Mouse (Mus musculus) forelimb bud, embryonic 11.5 days (tissue): ENCODE data around the gene Gm17019.
"Not testable (repeated sequence)": the region's sequence is repeated elsewhere in the genome, so short reads cannot be mapped to it uniquely, and the experiment has no call there.

Experiments
- DNase-seq: peaks from one replicate; pipeline ENCODE4 v3.0.0-alpha.2; 2012; ENCODE audit warnings: low read depth, low spot score

The Gm17019 gene

DNA sequence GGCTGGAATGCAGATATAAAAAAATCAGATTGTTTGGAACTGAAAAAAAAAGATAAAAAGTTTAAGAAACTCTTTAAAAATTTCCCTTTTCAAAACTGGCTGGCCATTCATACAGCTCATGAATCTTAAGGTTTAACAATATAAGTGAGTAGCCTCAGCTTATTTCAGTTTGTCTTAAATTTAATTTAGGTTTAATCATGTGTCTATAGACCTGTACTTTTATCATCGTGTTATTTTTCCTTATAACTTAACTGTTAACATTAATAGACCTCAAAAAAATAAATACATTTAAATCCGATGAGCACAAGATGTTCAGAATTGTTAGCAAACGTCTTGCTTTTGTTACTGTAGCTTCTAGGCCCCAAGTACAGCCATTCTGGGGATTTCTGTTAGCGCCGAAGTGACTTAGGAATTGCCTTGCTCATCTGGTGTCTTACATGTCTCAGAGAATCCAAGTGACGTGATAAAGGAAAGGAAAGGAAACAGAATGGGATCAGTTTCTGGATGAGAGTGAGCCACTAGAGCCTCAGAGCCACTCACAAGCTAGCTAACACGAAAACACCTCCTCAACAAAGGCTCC is 36.0 kb downstream of the Gm17019 start:
- DNase-seq, result not testable (repeated sequence)

DNA sequence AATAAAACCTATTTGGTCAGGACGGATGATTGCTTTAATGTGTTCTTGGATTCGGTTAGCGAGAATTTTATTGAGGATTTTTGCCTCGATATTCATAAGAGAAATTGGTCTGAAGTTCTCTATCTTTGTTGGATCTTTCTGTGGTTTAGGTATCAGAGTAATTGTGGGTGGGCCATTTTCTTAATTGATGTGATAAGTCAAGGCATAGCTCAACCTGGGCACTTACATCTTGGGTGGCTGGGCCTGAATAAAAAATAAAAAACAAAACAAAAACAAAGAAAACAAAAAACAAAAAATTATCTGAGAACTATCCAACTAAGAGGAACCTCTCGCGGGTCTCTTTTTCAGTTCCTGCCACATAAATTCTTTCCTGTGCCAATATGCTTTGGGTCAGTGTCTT is 38.7 kb downstream of the Gm17019 start:
- DNase-seq, result not testable (repeated sequence)

DNA sequence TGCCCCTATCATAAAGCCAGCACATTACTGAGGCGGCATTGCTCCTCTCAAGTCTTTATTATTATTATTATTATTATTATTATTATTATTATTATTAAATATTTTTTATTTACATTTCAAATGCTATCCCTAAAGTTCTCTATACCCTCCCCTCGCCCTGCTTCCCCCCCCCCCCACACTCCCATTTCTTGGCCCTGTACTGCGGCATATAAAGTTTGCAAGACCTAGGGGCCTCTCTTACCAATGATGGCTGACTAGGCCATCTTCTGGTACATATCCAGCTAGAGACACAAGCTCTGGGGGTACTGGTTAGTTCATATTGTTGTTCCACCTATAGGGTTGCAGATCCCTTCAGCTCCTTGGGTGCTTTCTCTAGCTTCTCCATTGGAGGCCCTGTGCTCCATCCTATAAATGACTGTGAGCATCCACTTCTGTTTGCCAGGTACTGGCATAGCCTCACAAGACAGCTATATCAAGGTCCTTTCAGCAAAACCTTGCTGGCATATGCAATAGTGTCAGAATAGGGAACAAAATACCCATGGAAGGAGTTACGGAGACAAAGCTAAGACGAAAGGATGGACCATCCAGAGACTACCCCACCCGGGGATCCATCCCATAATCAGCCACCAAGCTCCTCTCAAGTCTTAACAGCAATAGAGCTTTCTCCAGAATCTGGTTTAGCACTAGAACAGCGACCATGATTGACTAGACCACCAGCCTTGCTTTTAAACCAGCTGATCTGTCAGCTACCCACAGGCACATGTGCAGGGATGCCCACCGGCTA is 42.2 kb downstream of the Gm17019 start:
- not testable (repeated sequence) for DNase-seq

DNA sequence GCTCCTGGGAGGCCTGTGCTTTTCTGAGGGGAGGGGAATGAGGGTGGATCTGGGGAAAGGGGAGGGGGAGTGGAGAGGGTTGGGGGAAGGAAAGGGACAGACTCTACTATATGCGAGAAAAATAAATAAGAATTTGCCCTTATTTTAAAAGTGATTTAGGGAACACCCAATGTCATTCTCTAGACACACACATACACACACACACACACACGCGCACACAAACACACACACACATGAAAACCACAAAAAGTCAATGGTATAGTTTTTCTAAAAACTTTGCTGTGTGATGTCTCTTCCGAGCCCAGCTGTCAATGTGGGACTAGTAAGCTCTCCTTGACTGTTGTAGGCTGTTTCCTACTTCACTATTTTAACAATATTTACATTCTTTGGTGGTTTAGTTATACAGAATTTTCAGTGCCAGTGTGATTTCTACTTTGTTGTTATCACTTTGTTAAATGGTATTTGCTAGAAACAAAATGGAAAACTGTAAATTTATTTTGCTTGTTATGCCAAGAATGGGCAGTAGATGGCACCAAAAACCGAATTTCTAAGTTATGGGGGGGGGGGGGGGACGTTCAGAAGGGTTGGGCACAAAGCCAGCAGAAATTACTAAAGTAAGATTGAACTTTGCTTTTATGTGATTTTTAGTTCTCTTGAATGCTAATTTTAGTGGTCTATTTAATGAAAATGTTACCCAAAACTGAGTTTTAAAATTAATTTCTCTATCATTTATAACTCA is 46.0 kb downstream of the Gm17019 start:
- DNase-seq, result not testable (repeated sequence)
